Mouse (Mus musculus) skeletal muscle tissue, adult 2 months (tissue): Measurements from ENCODE around the gene Zfp988.
"Not testable (repeated sequence)": the region's sequence is repeated elsewhere in the genome, so short reads cannot be mapped to it uniquely, and the experiment has no call there.

Source experiments
- DNase-seq: peaks from one replicate; pipeline ENCODE4 v3.0.0-alpha.2; 2012; ENCODE audit warnings: low read depth, low spot score

Gene Zfp988

DNA sequence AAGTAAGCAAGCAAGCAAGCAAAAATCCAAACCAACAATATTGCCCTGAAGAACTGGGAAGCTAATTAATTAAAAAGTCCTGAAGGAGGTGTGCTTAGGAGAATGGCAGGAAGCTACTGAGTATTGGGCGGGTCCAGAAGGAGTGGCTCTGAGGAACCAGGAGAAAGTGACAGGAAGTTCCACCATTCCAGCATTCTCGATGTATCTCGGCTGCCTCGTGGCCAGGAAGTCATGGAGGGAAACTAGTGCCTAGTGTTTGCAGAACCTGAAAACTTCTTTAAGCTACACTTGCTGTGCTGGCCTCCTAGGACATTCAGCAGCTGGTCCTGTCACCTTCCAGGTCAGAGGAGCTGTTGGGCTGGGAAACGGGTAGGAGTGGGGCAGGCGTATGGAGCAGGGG is at the start of gene Zfp988:
Zfp988 (plus strand) TSS at position 239 of the 400 bp plus-strand sequence.
- DNase-seq: not testable (repeated sequence)

GRCm38 (mm10) chr4:147262708-147263107 is 42.8 kb upstream of the Zfp988 start:
- not testable (repeated sequence) for DNase-seq

DNA sequence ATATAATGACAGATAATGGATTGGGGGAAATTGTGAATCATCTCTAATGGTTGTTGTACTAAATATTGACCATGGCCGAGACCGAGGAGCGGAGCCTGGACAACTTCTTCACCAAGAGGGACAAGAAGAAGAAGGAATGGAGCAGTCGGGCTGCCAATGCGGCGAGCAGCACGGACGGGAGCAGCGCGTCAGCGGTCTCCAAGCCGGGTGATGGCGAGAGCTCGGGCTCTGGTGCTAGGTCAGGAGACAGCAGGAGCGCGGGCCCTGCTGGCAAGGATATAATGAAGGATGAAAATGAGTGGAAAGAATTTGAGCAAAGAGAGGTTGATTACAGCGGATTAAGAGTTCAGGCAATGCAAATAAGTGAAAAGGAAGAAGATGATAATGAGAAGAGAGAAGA is 38.2 kb upstream of the Zfp988 start:
- not testable (repeated sequence) for DNase-seq

DNA sequence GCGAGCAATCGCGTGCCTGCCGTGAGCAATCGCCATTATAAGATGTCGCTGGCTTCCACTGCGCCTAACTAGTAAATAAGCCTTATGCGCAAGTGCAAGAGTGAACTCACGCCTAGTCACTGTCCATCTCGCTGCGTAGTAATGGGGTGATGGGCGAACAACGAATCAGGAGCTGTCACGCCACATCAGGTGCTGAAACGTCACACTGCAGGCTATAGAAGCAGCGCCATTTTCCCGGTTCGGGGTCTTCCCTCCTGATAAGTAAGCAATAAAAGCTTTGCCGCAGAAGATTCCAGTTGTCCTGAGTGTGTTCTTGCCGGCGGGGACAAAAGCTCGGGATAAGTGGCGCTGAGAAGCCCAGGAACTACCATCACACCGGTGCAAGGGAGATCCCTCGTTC is 36.7 kb upstream of the Zfp988 start:
- not testable (repeated sequence) for DNase-seq

DNA sequence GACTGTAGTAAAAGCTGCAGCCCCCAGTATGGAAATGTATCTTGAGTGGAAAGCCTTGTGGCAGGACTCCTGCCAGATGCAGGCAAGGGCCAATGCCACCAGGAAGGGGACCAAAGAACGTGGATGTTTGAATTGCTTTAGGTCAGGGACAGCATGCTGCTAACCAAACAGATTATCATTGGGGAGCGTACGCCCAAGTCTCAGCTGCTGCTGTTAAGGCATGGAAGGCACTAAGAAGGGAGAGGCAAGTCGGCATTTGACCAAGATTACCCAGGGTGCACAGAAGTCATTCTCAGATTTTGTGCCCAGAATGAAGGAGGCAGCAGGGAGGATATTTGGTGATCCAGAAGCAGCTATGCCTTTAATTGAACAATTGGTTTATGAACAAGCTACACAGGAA is 35.4 kb upstream of the Zfp988 start:
- not testable (repeated sequence) for DNase-seq

GRCm38 (mm10) chr4:147271601-147272000 is 33.9 kb upstream of the Zfp988 start:
- not testable (repeated sequence) for DNase-seq

DNA sequence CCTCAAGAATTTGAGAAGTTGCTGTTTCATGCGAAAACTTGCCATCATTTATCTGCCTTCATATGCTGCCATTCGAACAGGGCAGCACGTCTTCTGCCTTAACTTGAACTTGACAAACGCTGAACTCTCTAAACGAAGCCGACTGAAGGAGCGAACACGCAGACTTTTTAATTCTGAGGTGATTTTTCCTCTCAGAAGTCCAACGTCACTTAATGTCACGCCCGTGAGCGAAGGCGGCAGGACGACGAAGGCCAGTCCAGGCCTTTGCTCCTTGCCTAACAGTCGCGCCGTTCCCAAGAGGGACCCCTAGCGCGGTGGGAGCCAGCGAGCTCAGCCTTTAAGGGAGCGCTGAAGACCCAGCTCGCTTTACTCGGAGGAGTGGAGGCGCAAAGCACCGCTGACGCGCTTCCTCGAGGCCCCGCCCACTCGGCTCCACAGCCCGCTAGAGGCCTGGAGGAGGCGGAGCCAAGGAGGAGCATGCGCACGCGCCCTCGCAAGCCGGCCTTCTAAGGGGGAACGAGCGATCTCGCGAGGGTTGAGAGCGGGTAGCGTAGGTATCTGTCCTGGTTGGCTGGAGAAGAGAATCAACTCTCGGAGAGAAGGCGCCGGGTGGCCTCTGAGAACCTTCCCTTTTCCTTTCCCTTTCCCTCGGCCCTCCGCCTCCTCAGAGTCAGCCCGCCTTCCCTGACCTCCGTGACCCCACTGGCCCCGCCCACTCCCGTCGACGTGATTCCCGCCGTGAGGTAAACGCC is 30.3 kb upstream of the Zfp988 start:
- not testable (repeated sequence) for DNase-seq

DNA sequence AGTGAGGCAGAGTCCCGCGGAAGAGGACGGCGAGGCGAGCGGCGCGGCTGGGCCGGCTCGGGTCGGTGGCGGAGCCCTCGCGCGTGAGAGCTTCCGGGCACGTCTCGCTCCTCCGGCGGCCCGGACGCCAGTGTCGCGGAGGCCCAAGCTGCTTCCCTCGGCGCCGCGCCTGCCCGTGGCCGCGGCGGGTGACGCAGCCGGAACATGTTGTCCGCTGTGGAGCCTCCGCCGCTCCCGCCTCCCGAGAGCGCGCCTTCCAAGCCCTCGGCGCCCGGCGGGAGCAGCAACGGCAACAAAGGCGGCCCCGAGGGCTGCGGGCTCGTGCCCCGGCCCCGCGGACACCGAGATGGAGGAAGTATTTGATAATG is 29.7 kb upstream of the Zfp988 start:
- not testable (repeated sequence) for DNase-seq

GRCm38 (mm10) chr4:147280406-147280805 is 25.1 kb upstream of the Zfp988 start:
- DNase-seq: not testable (repeated sequence)

- DNase-seq: not testable (repeated sequence)
Observed at GRCm38 (mm10) chr4:147298585-147298984, 6.9 kb upstream of the Zfp988 start.

DNA sequence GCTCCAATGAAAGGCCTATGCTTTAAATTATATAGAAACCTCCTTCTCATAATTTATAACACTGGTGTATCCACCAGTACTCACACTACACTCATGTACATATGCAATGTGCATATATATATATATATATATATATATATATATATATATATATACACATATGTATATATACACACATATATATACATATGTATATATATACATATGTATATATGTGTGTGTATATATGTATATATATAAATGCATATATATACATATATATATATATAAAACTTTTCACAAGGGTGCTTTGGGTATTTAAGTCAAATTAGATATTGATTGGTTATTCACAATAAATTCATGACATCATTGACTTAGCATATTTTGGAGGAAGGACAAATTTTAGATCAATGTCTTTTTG is 3.1 kb upstream of the Zfp988 start:
- DNase-seq: not testable (repeated sequence)

DNA sequence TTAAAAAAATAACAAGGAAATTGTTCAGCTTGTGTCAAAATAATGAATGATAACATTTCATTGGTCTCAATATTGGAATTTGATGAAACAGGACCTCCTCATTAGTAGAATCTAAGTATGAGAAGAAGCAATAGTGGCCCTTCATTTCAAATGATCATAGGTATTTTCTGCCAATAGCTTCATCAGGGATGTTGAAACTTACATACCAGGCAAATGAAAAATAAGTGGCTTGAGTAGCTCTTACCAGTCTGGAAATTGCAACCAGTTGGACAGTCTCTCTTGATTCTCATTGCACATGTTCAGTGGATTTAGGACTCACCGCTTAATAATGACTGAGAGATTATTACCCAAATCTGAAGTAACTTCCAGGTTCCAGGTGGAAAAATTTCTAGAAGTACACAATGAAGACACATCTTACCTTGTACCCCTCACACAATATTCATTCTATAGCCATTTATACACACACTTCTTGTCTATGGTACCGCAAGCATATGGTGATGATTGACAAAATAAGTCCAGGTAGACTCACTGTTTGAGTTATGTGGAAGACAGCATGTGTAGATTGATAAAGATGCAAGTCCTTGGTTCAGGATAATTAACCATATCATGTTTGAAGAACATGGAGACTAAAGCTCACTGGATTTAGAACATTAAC is 29.7 kb downstream of the Zfp988 start:
- not testable (repeated sequence) for DNase-seq

GRCm38 (mm10) chr4:147335691-147336367 is 30.4 kb downstream of the Zfp988 start:
- not testable (repeated sequence) for DNase-seq

- not testable (repeated sequence) for DNase-seq
Observed at GRCm38 (mm10) chr4:147336368-147337195, 31.1 kb downstream of the Zfp988 start.

GRCm38 (mm10) chr4:147337520-147337919 is 32.0 kb downstream of the Zfp988 start:
- DNase-seq: not testable (repeated sequence)

DNA sequence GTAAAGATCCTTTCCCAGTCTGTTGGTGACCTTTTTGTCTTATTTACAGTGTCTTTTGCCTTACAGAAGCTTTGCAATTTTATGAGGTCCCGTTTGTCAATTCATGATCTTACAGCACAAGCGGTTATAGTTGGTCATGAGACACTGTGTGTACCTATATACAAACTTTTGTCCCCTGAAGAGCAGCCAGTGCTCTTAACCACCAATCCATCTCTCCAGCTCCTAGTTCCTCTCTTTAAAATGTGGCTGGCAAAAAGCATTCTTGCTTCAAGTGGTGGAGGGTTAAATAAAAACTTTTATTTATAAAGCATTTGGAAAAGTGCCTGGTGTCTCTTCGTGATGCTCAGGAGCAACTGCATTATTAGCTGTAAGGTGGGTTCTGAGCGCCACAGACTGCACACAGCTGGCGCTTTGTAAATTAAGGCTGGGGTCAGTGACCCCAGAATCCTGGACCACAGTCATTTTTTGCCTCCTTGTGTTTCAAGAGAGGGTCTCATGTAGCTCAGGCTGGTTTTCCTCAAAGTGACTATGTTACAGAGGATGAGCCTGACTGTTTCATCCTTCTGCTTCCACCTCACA is 32.6 kb downstream of the Zfp988 start:
- no peak for DNase-seq

GRCm38 (mm10) chr4:147338706-147339105 is 33.2 kb downstream of the Zfp988 start:
- DNase-seq: not testable (repeated sequence)

DNA sequence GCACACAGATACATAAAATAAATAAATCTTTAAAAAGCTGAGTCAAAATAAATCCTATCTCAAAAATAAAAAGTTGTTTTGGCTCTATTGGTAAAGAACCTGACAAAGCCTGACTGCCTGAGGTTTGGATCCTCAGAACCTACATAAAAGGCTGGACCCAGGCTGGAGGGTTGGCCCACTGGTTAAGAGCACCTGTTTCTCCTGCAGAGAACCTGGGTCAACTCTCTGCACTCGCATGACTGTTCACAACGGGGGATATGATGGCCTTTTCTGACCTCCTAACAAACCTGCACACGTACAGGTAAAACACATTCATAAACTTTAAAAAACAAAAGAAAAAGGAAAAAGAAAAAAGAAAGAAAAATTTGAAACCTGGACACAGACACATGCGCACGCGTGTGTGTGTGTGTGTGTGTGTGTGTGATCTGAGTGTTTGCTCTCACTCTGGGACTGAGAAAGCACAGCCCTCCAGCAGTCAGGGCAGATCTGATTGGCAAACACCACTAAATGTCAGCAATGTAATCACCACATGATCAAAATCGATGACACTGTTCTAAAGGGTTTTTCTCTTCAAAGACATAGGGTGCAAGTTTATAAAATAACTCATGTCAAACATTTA is 34.2 kb downstream of the Zfp988 start:
- DNase-seq: not testable (repeated sequence)

DNA sequence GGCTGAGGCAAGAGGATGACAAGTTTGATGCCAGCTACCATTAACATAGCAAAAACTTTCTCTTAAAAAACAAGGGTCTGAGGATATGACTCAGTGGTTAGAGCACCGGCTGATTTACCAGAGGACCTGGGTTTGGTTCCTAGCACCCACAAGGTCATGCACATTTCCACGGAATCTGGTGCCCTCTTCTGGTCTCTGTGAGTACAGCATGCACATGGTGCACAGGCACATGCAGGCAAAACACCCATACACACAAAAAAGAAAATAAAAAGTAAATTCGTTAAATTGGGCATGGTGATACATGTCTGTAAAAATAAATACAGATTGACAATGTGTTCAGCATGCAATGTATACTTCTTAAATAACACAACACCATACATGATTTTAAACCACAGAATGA is 34.8 kb downstream of the Zfp988 start:
- not testable (repeated sequence) for DNase-seq

GRCm38 (mm10) chr4:147340876-147341275 is 35.4 kb downstream of the Zfp988 start:
- not testable (repeated sequence) for DNase-seq
